Mouse (Mus musculus) brain, adult 2 months (tissue): Measurements from ENCODE around the gene Dusp28.

ENCODE experiments used
- DNase-seq: peaks from one replicate; pipeline ENCODE4 v3.0.0; 2011; ENCODE audit warnings: low read depth, low spot score

Dusp28 gene

GRCm38 (mm10) chr1:92937797-92938196 is 31.0 kb downstream of the Dusp28 start:
- no peak for DNase-seq

- no peak for DNase-seq
Observed at GRCm38 (mm10) chr1:92939746-92940145, 33.0 kb downstream of the Dusp28 start.

- no peak for DNase-seq
Observed at GRCm38 (mm10) chr1:92943219-92943989, 36.6 kb downstream of the Dusp28 start.

GRCm38 (mm10) chr1:92947966-92948365 is 41.2 kb downstream of the Dusp28 start:
- DNase-seq: no peak

- DNase-seq: peak; percentile 18
Observed at GRCm38 (mm10) chr1:92949426-92949825, 42.6 kb downstream of the Dusp28 start.

- DNase-seq: no peak
Observed at GRCm38 (mm10) chr1:92950607-92951006, 43.8 kb downstream of the Dusp28 start, which contains the start of gene Gpr35. TSS of gene Gpr35 (plus strand) at chr1:92950865.

GRCm38 (mm10) chr1:92953641-92954040 is 46.9 kb downstream of the Dusp28 start:
- DNase-seq: no peak

GRCm38 (mm10) chr1:92956571-92957335 is 50.0 kb downstream of the Dusp28 start:
- peak; percentile 9 for DNase-seq
